Mouse (Mus musculus): ENCODE measurements around the gene Gm20538. TPM values are rescaled to one million over a fixed set of nuclear protein-coding genes. Genes with fewer than 3 reads are reported as not detected.
A peak's percentile ranks its signal among the peaks of the same experiment; 100 is the strongest.

Gene Gm20538
- polyA plus RNA-seq, 1 experiment from 2014 or later = 1.3 TPM

- Histone ChIP-seq H3K36me3 (no peaks in the 10 kb centered on the region), H3K9me3 (replicated peaks) (no peaks in the 10 kb centered on the region), H3K9ac (no peak overlapping the region), H3K27me3 (peaks cover 79% of the 10 kb centered on the region), H3K27ac (replicated peaks) (no peak overlapping the region), H3K4me1 (peaks cover 17% of the 10 kb centered on the region), H3K4me2 (replicated peaks) (peak overlapping the region; percentile 75), H3K4me3 (replicated peaks) (peak overlapping the region; percentile 41; the same call in 1 of the 2 replicates)
- WGBS = 2% methylated on average over 12 of the region's 12 CpGs
- no peak for ATAC-seq (ENCODE audit: insufficient number of reproducible peaks, low FRiP score, low TSS enrichment, low read depth)
These were observed 42.0 kb downstream of the Gm20538 start for GRCm38 (mm10) chr19:44510534-44511175.

DNA sequence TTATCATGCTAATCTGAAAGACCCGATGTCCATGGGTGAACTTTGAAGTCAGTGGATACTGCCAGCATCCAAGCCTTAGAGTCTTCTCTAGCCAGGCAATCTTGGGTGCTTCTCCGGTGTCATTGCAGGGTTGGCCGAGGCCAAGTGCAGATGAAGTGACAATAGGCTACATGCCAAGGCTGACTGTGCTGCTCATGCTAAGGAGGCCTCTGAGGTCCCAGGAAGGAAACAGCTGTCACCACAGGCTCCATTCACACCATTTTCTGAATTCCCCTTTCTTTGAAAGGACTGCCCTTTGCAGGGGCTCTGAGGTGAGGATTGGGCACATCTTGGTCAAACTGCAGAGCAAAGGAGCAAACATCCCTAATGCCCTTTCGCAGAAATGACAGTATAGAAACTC, 49.9 kb downstream of the Gm20538 start:
- Histone ChIP-seq H3K4me2 (replicated peaks) (no peak overlapping the region), H3K9ac (no peak overlapping the region), H3K36me3 (no peaks in the 10 kb centered on the region), H3K4me1 (no peaks in the 10 kb centered on the region), H3K4me3 (replicated peaks) (no peak overlapping the region), H3K27ac (replicated peaks) (no peak overlapping the region), H3K27me3 (peaks cover 33% of the 10 kb centered on the region), H3K9me3 (replicated peaks) (no peaks in the 10 kb centered on the region)
- no peak for ATAC-seq (ENCODE audit: insufficient number of reproducible peaks, low FRiP score, low TSS enrichment, low read depth)
- 79% methylated on average over 4 of the region's 4 CpGs for WGBS

GRCm38 (mm10) chr19:44501925-44502324, 50.7 kb downstream of the Gm20538 start:
- no peak overlapping the region for H3K9ac ChIP-seq
- H3K36me3 ChIP-seq = no peaks in the 10 kb centered on the region
- no peak overlapping the region for H3K27ac ChIP-seq (replicated peaks)
- whole genome bisulfite sequencing = 69% methylated on average over 6 of the region's 6 CpGs
- peaks cover 27% of the 10 kb centered on the region for H3K27me3 ChIP-seq
- H3K9me3 ChIP-seq (replicated peaks) = no peaks in the 10 kb centered on the region
- no peaks in the 10 kb centered on the region for H3K4me1 ChIP-seq
- no peak overlapping the region for H3K4me3 ChIP-seq (replicated peaks)
- H3K4me2 ChIP-seq (replicated peaks) = no peak overlapping the region
- no peak for ATAC-seq (ENCODE audit: insufficient number of reproducible peaks, low FRiP score, low TSS enrichment, low read depth)

DNA sequence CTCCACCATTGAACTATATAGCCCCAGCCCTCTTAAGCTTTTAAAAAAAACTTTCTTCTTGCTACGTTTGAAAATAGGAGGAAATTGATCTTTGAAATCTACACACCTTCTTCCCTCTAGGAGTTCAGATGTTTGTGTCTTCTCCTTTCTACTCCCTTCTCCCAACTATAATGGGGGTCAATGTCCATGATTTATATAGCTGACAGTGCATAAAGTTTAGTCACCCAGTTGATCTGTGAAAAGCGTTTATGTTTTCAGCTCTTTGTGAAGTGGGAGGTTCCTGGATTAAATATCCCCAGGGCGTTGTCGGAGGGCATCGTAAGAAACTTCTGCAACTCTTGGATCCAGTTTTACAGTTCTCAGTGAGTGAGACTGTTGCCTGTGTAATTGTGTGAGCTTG, 52.4 kb downstream of the Gm20538 start:
- H3K27me3 ChIP-seq = peaks cover 27% of the 10 kb centered on the region
- 37% methylated on average over 5 of the region's 5 CpGs for WGBS
- H3K4me3 ChIP-seq (replicated peaks) = no peak overlapping the region
- H3K4me1 ChIP-seq = no peaks in the 10 kb centered on the region
- H3K4me2 ChIP-seq (replicated peaks) = no peak overlapping the region
- no peaks in the 10 kb centered on the region for H3K36me3 ChIP-seq
- H3K9me3 ChIP-seq (replicated peaks) = no peaks in the 10 kb centered on the region
- no peak overlapping the region for H3K27ac ChIP-seq (replicated peaks)
- H3K9ac ChIP-seq = no peak overlapping the region
- ATAC-seq (ENCODE audit: insufficient number of reproducible peaks, low FRiP score, low TSS enrichment, low read depth) = no peak

DNA sequence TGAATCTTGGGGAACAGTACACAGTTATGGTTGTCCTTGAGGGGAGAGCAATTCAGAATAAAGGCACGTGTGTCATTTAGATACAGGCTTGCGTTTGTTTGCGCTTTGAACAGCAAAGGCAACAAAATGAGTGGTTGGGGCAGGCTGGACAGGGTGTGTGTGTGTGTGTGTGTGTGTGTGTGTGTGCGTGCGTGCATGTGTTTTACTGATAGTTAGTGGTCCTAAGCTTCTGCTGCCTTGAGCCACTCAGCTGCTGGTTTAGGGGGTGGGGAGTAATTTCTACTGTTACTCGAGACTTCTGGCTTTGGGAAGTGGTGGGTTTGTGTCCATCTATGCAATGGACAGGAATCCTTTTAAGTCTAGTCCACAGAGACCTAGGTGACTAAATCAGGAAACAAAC, 53.7 kb downstream of the Gm20538 start:
- Histone ChIP-seq H3K27ac (replicated peaks) (no peak overlapping the region), H3K9me3 (replicated peaks) (no peaks in the 10 kb centered on the region), H3K4me1 (no peaks in the 10 kb centered on the region), H3K9ac (no peak overlapping the region), H3K36me3 (no peaks in the 10 kb centered on the region), H3K27me3 (peaks cover 22% of the 10 kb centered on the region), H3K4me3 (replicated peaks) (no peak overlapping the region), H3K4me2 (replicated peaks) (no peak overlapping the region)
- ATAC-seq (ENCODE audit: insufficient number of reproducible peaks, low FRiP score, low TSS enrichment, low read depth) = no peak
- WGBS = 57% methylated on average over 6 of the region's 6 CpGs

DNA sequence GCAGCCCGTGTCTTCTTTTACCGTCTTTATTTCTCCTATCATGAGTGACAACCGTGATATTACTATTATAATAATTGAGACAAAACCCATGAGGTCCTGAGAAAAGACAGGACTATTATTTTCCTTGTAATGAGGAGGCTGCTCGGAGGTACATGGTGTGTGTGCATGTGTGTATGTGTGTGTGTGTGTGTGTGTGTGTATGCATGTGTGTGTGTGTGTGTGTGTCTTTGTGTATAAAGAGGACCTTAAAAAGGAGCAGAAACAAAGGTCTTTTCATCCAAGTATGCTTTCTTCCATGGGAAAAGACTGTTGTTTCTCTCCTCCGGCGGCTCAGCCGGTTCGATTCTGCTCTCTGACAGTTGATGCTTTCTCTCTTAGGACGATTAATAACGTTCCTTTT, 55.7 kb downstream of the Gm20538 start:
- Histone ChIP-seq H3K27ac (replicated peaks) (no peak overlapping the region), H3K36me3 (no peaks in the 10 kb centered on the region), H3K4me2 (replicated peaks) (no peak overlapping the region), H3K27me3 (peaks cover 23% of the 10 kb centered on the region), H3K4me3 (replicated peaks) (no peak overlapping the region), H3K9ac (no peak overlapping the region), H3K9me3 (replicated peaks) (no peaks in the 10 kb centered on the region), H3K4me1 (no peaks in the 10 kb centered on the region)
- 70% methylated on average over 10 of the region's 10 CpGs for WGBS
- no peak for ATAC-seq (ENCODE audit: insufficient number of reproducible peaks, low FRiP score, low TSS enrichment, low read depth)

GRCm38 (mm10) chr19:44496511-44496910, 56.1 kb downstream of the Gm20538 start:
- no peak for ATAC-seq (ENCODE audit: insufficient number of reproducible peaks, low FRiP score, low TSS enrichment, low read depth)
- WGBS = 53% methylated on average over 8 of the region's 8 CpGs
- H3K9ac ChIP-seq = no peak overlapping the region
- no peaks in the 10 kb centered on the region for H3K36me3 ChIP-seq
- H3K4me2 ChIP-seq (replicated peaks) = no peak overlapping the region
- no peak overlapping the region for H3K27ac ChIP-seq (replicated peaks)
- no peaks in the 10 kb centered on the region for H3K4me1 ChIP-seq
- H3K4me3 ChIP-seq (replicated peaks) = no peak overlapping the region
- peaks cover 23% of the 10 kb centered on the region for H3K27me3 ChIP-seq
- H3K9me3 ChIP-seq (replicated peaks) = no peaks in the 10 kb centered on the region

Other genes starting within 250 kb of the Gm20538 start
- 0.16 and 0.39 TPM in 2 replicates for gene Scd4, start 219.7 kb downstream of the Gm20538 start, polyA plus RNA-seq (2015; fragmentation: Nextera tagmentation; extraction: Ambion mirVana)
- 6.2 and 8.0 TPM in 2 replicates for gene Scd1, start 145.0 kb downstream of the Gm20538 start, polyA plus RNA-seq (2015; fragmentation: Nextera tagmentation; extraction: Ambion mirVana)
- gene Wnt8b, start 59.4 kb downstream of the Gm20538 start, polyA plus RNA-seq (2015; fragmentation: Nextera tagmentation; extraction: Ambion mirVana) = not detected in 2 replicates
- gene Sec31b, start 7.0 kb downstream of the Gm20538 start, polyA plus RNA-seq (2015; fragmentation: Nextera tagmentation; extraction: Ambion mirVana) = 0.41 and 0.56 TPM in 2 replicates
- gene Ndufb8, start 2.6 kb upstream of the Gm20538 start, polyA plus RNA-seq (2015; fragmentation: Nextera tagmentation; extraction: Ambion mirVana) = 434 and 496 TPM in 2 replicates
- gene Hif1an, start 10.0 kb upstream of the Gm20538 start, polyA plus RNA-seq (2015; fragmentation: Nextera tagmentation; extraction: Ambion mirVana) = 26.3 and 29.8 TPM in 2 replicates
- gene Pax2, start 203.2 kb upstream of the Gm20538 start, polyA plus RNA-seq (2015; fragmentation: Nextera tagmentation; extraction: Ambion mirVana) = 0.08 TPM in 1 of 2 replicates, not detected in the other

All from embryonic facial prominence, embryonic 15.5 days (tissue).